Mouse (Mus musculus): ENCODE measurements around the gene Mustn1. TPM values are rescaled to one million over a fixed set of nuclear protein-coding genes. Genes with fewer than 3 reads are reported as not detected.

The Mustn1 gene
- polyA plus RNA-seq (2015; fragmentation: Nextera tagmentation; extraction: Ambion mirVana): 5.4 and 6.0 TPM in 2 replicates

DNA sequence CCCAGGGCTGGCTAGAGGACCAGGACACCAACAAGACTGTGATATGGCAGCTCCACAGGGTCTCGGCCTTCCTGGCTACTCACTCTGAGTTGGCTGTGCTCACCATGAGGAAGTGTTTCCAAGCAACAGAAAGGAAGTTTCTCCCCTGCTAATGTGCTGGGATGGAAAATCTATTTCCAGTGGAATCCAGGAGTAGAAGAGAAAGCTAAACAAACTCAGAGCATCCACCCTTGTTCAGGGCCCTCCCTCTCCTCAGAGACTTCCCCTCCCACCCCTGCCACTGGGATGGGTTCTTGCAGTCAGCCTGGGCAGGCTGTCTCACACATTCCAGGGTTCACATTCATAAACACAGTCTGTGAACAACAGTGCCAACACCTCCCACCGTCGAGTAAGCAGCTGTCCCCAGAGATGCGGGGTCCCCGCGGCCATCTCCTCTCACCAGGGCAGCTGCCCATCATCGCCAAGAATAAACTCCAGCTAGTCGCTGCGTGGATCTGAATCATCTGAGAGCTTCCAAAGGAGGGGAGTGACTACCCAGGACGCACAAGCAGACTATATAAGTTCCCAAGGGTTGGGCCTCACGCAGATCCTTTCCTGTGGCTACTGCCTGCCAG, at the start of gene Mustn1:
Gene Mustn1 (plus strand): TSS at position 243 of the 614 bp plus-strand sequence.
- 0 out of 2 replicates have a peak within 1 kb of the TSS, but pooled peaks have one; percentile 1 for H3K27ac ChIP-seq (ENCODE audit: low read depth)
- WGBS (ENCODE audit: insufficient replicate concordance): 73% methylated on average over 11 of the region's 11 CpGs

DNA sequence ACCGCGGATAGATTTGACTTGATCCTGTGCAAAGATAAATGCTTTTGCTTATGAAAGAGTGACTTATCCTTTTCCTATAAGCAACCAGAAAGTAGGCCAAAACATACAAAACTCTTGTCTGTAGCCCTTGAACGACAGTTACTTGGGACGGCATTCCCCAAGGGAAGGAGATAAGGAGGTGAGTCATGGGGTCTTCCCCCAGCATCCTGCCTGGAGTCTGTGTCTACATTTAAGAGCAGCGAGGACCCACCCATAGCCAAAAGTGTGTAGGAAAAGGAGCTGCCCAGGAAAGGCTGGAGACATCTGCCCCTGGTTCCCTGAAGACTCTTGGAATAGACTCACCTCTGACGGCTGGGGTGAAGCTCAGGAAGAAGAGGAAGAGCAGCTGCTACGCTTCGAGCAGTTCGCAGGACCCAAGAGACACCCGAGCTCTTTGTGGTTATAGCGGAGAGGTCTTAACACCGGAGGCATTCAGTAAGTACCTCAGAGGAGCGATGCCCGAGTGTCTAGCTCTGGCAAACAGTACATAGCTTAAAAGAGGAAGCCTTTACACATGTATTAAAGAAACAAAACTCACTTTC, 41.5 kb upstream of the Mustn1 start:
- no peaks in the 10 kb centered on the region for H3K27me3 ChIP-seq (ENCODE audit: insufficient read depth, low read length)
- DNase-seq (no peak), ATAC-seq (no peak)
- 60% methylated on average over 14 of the region's 14 CpGs for WGBS (ENCODE audit: insufficient replicate concordance)
- no peak overlapping the region for H3K4me2 ChIP-seq (ENCODE audit: low read depth, low read length)
- no peaks in the 10 kb centered on the region for H3K9me3 ChIP-seq (ENCODE audit: low read length)
- H3K4me3 ChIP-seq (ENCODE audit: low read depth, low read length): no peak overlapping the region
- H3K36me3 ChIP-seq (replicated peaks; ENCODE audit: insufficient read depth, low read length): 0 out of 2 replicates have a peak, but pooled peaks cover 2% of the 10 kb centered on the region
- no peak overlapping the region for H3K27ac ChIP-seq (ENCODE audit: low read depth)
- no peaks in the 10 kb centered on the region for H3K4me1 ChIP-seq (ENCODE audit: insufficient read depth)
- TF ChIP-seq CTCF (IDR thresholded peaks at IDR 0.05; ENCODE audit: low read depth) (no peak), EP300 (IDR thresholded peaks at IDR 0.05; ENCODE audit: low read depth) (no peak)
- no peak overlapping the region for H3K9ac ChIP-seq (replicated peaks)

More for the DNA sequence above, at the start of gene Mustn1:
- Histone ChIP-seq H3K4me2 (ENCODE audit: low read depth, low read length) (no peak within 1 kb of the TSS), H3K27me3 (ENCODE audit: insufficient read depth, low read length) (no peaks in the 10 kb centered on the region), H3K9ac (replicated peaks) (peak within 1 kb of the TSS; percentile 7; the same call in 1 of the 2 replicates), H3K9me3 (ENCODE audit: low read length) (no peaks in the 10 kb centered on the region), H3K4me1 (ENCODE audit: insufficient read depth) (peaks cover 21% of the 10 kb centered on the region), H3K36me3 (replicated peaks; ENCODE audit: insufficient read depth, low read length) (no peaks in the 10 kb centered on the region), H3K4me3 (ENCODE audit: low read depth, low read length) (no peak within 1 kb of the TSS)
- ATAC-seq (no peak), DNase-seq (no peak)
- TF ChIP-seq EP300 (IDR thresholded peaks at IDR 0.05; ENCODE audit: low read depth) (no peak), CTCF (IDR thresholded peaks at IDR 0.05; ENCODE audit: low read depth) (no peak)

DNA sequence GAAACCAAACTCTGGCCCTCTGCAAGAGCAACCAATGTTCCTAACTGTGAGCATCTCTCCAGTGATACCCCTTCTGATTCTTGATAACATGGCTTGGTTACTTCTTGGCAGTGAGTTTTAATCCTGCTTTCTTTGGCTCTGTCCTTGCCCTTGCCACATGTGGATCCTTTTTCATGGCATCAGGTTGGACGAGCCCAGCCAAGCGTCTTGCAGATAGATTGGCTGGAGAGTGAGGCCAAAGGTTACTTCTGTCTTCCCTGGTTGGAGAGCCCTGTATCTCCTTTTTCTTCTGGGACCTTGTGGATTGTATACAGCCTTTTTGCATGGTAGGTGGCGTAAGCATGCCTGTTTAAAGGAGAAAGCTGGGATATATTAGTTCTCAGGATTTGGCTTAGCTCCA, 35.3 kb upstream of the Mustn1 start:
- no peaks in the 10 kb centered on the region for H3K9me3 ChIP-seq (ENCODE audit: low read length)
- H3K4me1 ChIP-seq (ENCODE audit: insufficient read depth): no peaks in the 10 kb centered on the region
- H3K4me2 ChIP-seq (ENCODE audit: low read depth, low read length): no peak overlapping the region
- no peaks in the 10 kb centered on the region for H3K36me3 ChIP-seq (replicated peaks; ENCODE audit: insufficient read depth, low read length)
- no peaks in the 10 kb centered on the region for H3K27me3 ChIP-seq (ENCODE audit: insufficient read depth, low read length)
- 83% methylated on average over 3 of the region's 3 CpGs for WGBS (ENCODE audit: insufficient replicate concordance)
- H3K27ac ChIP-seq (ENCODE audit: low read depth): no peak overlapping the region
- ATAC-seq (no peak), DNase-seq (no peak)
- no peak overlapping the region for H3K4me3 ChIP-seq (ENCODE audit: low read depth, low read length)
- TF ChIP-seq EP300 (IDR thresholded peaks at IDR 0.05; ENCODE audit: low read depth) (no peak), CTCF (IDR thresholded peaks at IDR 0.05; ENCODE audit: low read depth) (no peak)
- H3K9ac ChIP-seq (replicated peaks): no peak overlapping the region

DNA sequence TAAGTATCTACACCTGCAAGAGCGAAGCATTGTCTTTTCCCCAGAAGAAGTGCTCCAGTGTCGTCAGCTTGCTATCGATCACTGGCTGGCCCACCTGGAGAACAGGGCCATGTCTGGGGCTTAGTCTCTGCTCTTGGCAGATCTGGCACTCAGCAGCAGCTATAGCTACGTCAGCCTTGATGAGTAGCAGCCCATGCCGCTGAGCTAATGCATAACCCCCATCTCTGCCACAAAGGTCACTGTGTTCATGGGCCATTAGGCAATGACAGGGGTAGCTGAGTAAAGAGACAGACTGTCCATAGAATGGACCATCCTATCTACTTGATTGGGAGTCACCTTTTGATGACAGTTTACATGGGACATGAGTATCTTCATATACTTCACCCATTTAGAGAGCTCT, 28.5 kb upstream of the Mustn1 start:
- peak; percentile 98 for ATAC-seq
- TF ChIP-seq CTCF (IDR thresholded peaks at IDR 0.05; ENCODE audit: low read depth) (no peak), EP300 (IDR thresholded peaks at IDR 0.05; ENCODE audit: low read depth) (peak; percentile 30; the same call in 1 of the 2 replicates)

DNA sequence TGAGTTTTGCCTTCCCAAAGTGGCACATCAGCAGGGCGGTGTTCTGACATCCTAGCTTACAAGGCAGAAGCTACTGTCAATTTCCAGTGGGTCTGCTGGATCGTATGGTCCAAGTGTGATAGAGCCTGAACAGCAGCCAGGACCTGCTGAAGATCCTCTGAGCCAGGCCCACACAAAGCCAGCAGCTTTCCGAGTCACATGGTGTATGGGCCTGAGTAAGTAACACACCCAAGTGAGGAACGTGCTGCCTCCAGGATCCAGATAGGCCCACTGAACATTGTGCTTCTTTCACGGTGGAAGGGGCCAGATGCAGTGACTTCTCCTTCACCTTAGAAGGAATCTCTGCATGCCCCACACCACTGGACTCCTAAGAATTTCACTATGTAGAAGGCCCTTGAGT, 26.7 kb upstream of the Mustn1 start:
- Histone ChIP-seq H3K27me3 (ENCODE audit: insufficient read depth, low read length) (no peaks in the 10 kb centered on the region), H3K4me2 (ENCODE audit: low read depth, low read length) (no peak overlapping the region), H3K4me3 (ENCODE audit: low read depth, low read length) (no peak overlapping the region), H3K27ac (ENCODE audit: low read depth) (no peak overlapping the region), H3K4me1 (ENCODE audit: insufficient read depth) (peaks cover 3% of the 10 kb centered on the region), H3K9ac (replicated peaks) (no peak overlapping the region), H3K9me3 (ENCODE audit: low read length) (no peaks in the 10 kb centered on the region), H3K36me3 (replicated peaks; ENCODE audit: insufficient read depth, low read length) (no peaks in the 10 kb centered on the region)
- TF ChIP-seq CTCF (IDR thresholded peaks at IDR 0.05; ENCODE audit: low read depth) (no peak), EP300 (IDR thresholded peaks at IDR 0.05; ENCODE audit: low read depth) (no peak)
- WGBS (ENCODE audit: insufficient replicate concordance): 80% methylated on average over 5 of the region's 5 CpGs
- DNase-seq (no peak), ATAC-seq (no peak)

More for the DNA sequence above, 28.5 kb upstream of the Mustn1 start:
- H3K4me1 ChIP-seq (ENCODE audit: insufficient read depth): peaks cover 3% of the 10 kb centered on the region
- no peaks in the 10 kb centered on the region for H3K27me3 ChIP-seq (ENCODE audit: insufficient read depth, low read length)
- H3K36me3 ChIP-seq (replicated peaks; ENCODE audit: insufficient read depth, low read length): no peaks in the 10 kb centered on the region
- no peaks in the 10 kb centered on the region for H3K9me3 ChIP-seq (ENCODE audit: low read length)
- peak; percentile 50 for DNase-seq
- no peak overlapping the region for H3K4me3 ChIP-seq (ENCODE audit: low read depth, low read length)
- no peak overlapping the region for H3K9ac ChIP-seq (replicated peaks)
- 79% methylated on average over 5 of the region's 5 CpGs for WGBS (ENCODE audit: insufficient replicate concordance)
- peak overlapping the region; percentile 69 for H3K27ac ChIP-seq (ENCODE audit: low read depth)
- H3K4me2 ChIP-seq (ENCODE audit: low read depth, low read length): no peak overlapping the region

DNA sequence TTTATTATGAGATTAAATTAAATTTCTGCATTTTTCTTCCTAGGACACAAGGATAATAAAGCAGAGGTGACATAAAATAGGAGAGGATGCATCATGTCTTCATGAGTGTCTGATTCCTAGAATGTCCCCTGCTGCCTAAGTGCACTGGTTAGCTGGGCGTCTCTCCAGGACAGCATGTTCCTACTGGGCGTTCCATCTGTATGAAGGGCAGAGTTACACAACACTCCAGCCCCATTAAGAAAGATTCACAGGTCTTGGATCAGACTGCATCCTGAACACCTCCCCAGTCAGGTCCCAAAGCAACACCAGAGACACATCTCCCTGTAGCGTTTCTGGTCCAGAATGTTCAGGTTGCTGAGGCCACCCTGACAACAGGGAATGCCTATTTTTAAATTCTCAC, 23.7 kb upstream of the Mustn1 start:
- H3K4me3 ChIP-seq (ENCODE audit: low read depth, low read length): no peak overlapping the region
- H3K27ac ChIP-seq (ENCODE audit: low read depth): no peak overlapping the region
- no peak for TF ChIP-seq CTCF (IDR thresholded peaks at IDR 0.05; ENCODE audit: low read depth)
- peak; percentile 58; the same call in 1 of the 2 replicates for TF ChIP-seq EP300 (IDR thresholded peaks at IDR 0.05; ENCODE audit: low read depth)
- H3K36me3 ChIP-seq (replicated peaks; ENCODE audit: insufficient read depth, low read length): no peaks in the 10 kb centered on the region
- 65% methylated on average over 3 of the region's 3 CpGs for WGBS (ENCODE audit: insufficient replicate concordance)
- DNase-seq (peak; percentile 33), ATAC-seq (peak; percentile 42)
- H3K9me3 ChIP-seq (ENCODE audit: low read length): no peaks in the 10 kb centered on the region
- H3K9ac ChIP-seq (replicated peaks): no peak overlapping the region
- H3K4me1 ChIP-seq (ENCODE audit: insufficient read depth): no peaks in the 10 kb centered on the region
- H3K4me2 ChIP-seq (ENCODE audit: low read depth, low read length): no peak overlapping the region
- no peaks in the 10 kb centered on the region for H3K27me3 ChIP-seq (ENCODE audit: insufficient read depth, low read length)
